Mouse (Mus musculus): ENCODE measurements at regions not wholly inside any gene's neighbourhood (a gene's known extent, or its start where the extent isn't known, plus 50 kb on each side); places are given as distances from the start of the nearest gene placed in this dataset.

- H3K9ac ChIP-seq (ENCODE audit: control insufficient read depth, low read depth, low read length, poor library complexity, severe bottlenecking), result no peak overlapping the region
- H3K4me1 ChIP-seq (ENCODE audit: control insufficient read depth in 1 of 2, insufficient read depth in 2 of 2, low read length in 2 of 2), result no peaks in the 10 kb centered on the region
- H3K27me3 ChIP-seq (ENCODE audit: control insufficient read depth in 1 of 2, insufficient read depth in 2 of 2, low read length in 2 of 2), result no peaks in the 10 kb centered on the region
- no peak overlapping the region for H3K27ac ChIP-seq (ENCODE audit: control insufficient read depth, low read depth, low read length)
- H3K9me3 ChIP-seq (replicated peaks; ENCODE audit: insufficient read depth, low read length), result no peaks in the 10 kb centered on the region
- no peak overlapping the region for H3K4me3 ChIP-seq (ENCODE audit: control insufficient read depth in 1 of 2, insufficient read depth in 1 of 2, low read depth in 2 of 2, low read length in 2 of 2)
- DNase-seq (ENCODE audit: low read depth, low spot score), result no peak
- H3K36me3 ChIP-seq (ENCODE audit: control insufficient read depth in 1 of 2, insufficient read depth in 2 of 2, low read length in 2 of 2), result no peaks in the 10 kb centered on the region
- TF ChIP-seq ETS1 (IDR thresholded peaks at IDR 0.05; ENCODE audit: low read depth, low read length), result no peak
- TF ChIP-seq MYC (IDR thresholded peaks at IDR 0.05; ENCODE audit: low read depth, low read length), result no peak
- TF ChIP-seq MXI1 (IDR thresholded peaks at IDR 0.05; ENCODE audit: low read depth, low read length), result no peak
- TF ChIP-seq ZC3H11A (IDR thresholded peaks at IDR 0.05; ENCODE audit: low read depth, low read length), result no peak
- no peak for TF ChIP-seq GABPA (IDR thresholded peaks at IDR 0.05; ENCODE audit: low read depth, low read length)
- no peak for TF ChIP-seq MAFK (IDR thresholded peaks at IDR 0.05; ENCODE audit: borderline replicate concordance, low read depth, low read length)
- TF ChIP-seq SMC3 (IDR thresholded peaks at IDR 0.05; ENCODE audit: low read depth, low read length), result no peak
- TF ChIP-seq CHD1 (IDR thresholded peaks at IDR 0.05; ENCODE audit: low read depth, low read length), result no peak
- TF ChIP-seq RCOR1 (IDR thresholded peaks at IDR 0.05; ENCODE audit: low read depth, low read length), result no peak
- no peak for TF ChIP-seq CTCF (IDR thresholded peaks at IDR 0.05 in 2 of 3, conservative IDR thresholded peaks at IDR 0.05 in 1 of 3; ENCODE audit: control insufficient read depth in 1 of 3, insufficient read depth in 1 of 3, low read depth in 2 of 3, low read length in 3 of 3, poor library complexity in 1 of 3, severe bottlenecking in 1 of 3)
- TF ChIP-seq CHD2 (IDR thresholded peaks at IDR 0.05; ENCODE audit: low read length), result no peak
- TF ChIP-seq ZMIZ1 (IDR thresholded peaks at IDR 0.05; ENCODE audit: low read depth, low read length), result no peak
- TF ChIP-seq GATA1 (IDR thresholded peaks at IDR 0.05; ENCODE audit: low read depth, low read length), result no peak
- no peak for TF ChIP-seq NRF1 (IDR thresholded peaks at IDR 0.05; ENCODE audit: insufficient read depth, low read depth, low read length, poor library complexity, severe bottlenecking)
- no peak for TF ChIP-seq MAZ (IDR thresholded peaks at IDR 0.05; ENCODE audit: low read depth, low read length)
- no peak for TF ChIP-seq BHLHE40 (IDR thresholded peaks at IDR 0.05; ENCODE audit: borderline replicate concordance, low read depth, low read length)
- no peak for TF ChIP-seq TBP (IDR thresholded peaks at IDR 0.05; ENCODE audit: low read depth, low read length)
- no peak for TF ChIP-seq POLR2AphosphoS2 (IDR thresholded peaks at IDR 0.05; ENCODE audit: low read length)
- TF ChIP-seq TAL1 (IDR thresholded peaks at IDR 0.05; ENCODE audit: low read length), result no peak
- H3K79me2 ChIP-seq (ENCODE audit: control insufficient read depth, insufficient read depth, low read length, poor library complexity), result no peaks in the 10 kb centered on the region
Observed at GRCm38 (mm10) chr16:5766771-5767421, 118.3 kb upstream of the Rbfox1 start.

- peak; percentile 28 for DNase-seq (ENCODE audit: low read depth, low spot score)
- TF ChIP-seq ZC3H11A (IDR thresholded peaks at IDR 0.05; ENCODE audit: low read depth, low read length) (no peak), GATA1 (IDR thresholded peaks at IDR 0.05; ENCODE audit: low read depth, low read length) (no peak), ETS1 (IDR thresholded peaks at IDR 0.05; ENCODE audit: low read depth, low read length) (no peak), TCF12 (IDR thresholded peaks at IDR 0.05; ENCODE audit: low read depth, low read length) (no peak), NELFE (IDR thresholded peaks at IDR 0.05; ENCODE audit: low read depth, low read length) (no peak), JUND (IDR thresholded peaks at IDR 0.05; ENCODE audit: low read depth, low read length) (no peak), TBP (IDR thresholded peaks at IDR 0.05; ENCODE audit: low read depth, low read length) (no peak), UBTF (IDR thresholded peaks at IDR 0.05; ENCODE audit: borderline replicate concordance, insufficient read depth, low read depth, low read length) (no peak), POLR2AphosphoS2 (IDR thresholded peaks at IDR 0.05; ENCODE audit: low read length) (no peak), MAX (IDR thresholded peaks at IDR 0.05; ENCODE audit: low read length) (no peak), ELF1 (IDR thresholded peaks at IDR 0.05; ENCODE audit: low read depth, low read length) (no peak), BHLHE40 (IDR thresholded peaks at IDR 0.05; ENCODE audit: borderline replicate concordance, low read depth, low read length) (no peak), GABPA (IDR thresholded peaks at IDR 0.05; ENCODE audit: low read depth, low read length) (no peak), CHD2 (IDR thresholded peaks at IDR 0.05; ENCODE audit: low read length) (no peak), CHD1 (IDR thresholded peaks at IDR 0.05; ENCODE audit: low read depth, low read length) (no peak), TAL1 (IDR thresholded peaks at IDR 0.05; ENCODE audit: low read length) (no peak), EP300 (IDR thresholded peaks at IDR 0.05; ENCODE audit: low read depth in 1 of 2, low read length in 2 of 2) (no peak), POLR2AphosphoS5 (IDR thresholded peaks at IDR 0.05; ENCODE audit: borderline replicate concordance, low read depth, low read length) (no peak), ZKSCAN1 (IDR thresholded peaks at IDR 0.05; ENCODE audit: low read depth, low read length) (no peak)
Observed at GRCm38 (mm10) chr16:5765143-5765542, 120.0 kb upstream of the Rbfox1 start.

More at GRCm38 (mm10) chr16:5765143-5765542, 120.0 kb upstream of the Rbfox1 start:
- Histone ChIP-seq H3K36me3 (ENCODE audit: control insufficient read depth in 1 of 2, insufficient read depth in 2 of 2, low read length in 2 of 2) (no peaks in the 10 kb centered on the region), H3K4me1 (ENCODE audit: control insufficient read depth in 1 of 2, insufficient read depth in 2 of 2, low read length in 2 of 2) (no peaks in the 10 kb centered on the region), H3K79me2 (ENCODE audit: control insufficient read depth, insufficient read depth, low read length, poor library complexity) (no peaks in the 10 kb centered on the region), H3K9me3 (replicated peaks; ENCODE audit: insufficient read depth, low read length) (no peaks in the 10 kb centered on the region), H3K27me3 (ENCODE audit: control insufficient read depth in 1 of 2, insufficient read depth in 2 of 2, low read length in 2 of 2) (no peaks in the 10 kb centered on the region), H3K27ac (ENCODE audit: control insufficient read depth, low read depth, low read length) (no peak overlapping the region), H3K4me3 (ENCODE audit: control insufficient read depth in 1 of 2, insufficient read depth in 1 of 2, low read depth in 2 of 2, low read length in 2 of 2) (no peak overlapping the region), H3K9ac (ENCODE audit: control insufficient read depth, low read depth, low read length, poor library complexity, severe bottlenecking) (no peak overlapping the region)
